Mouse (Mus musculus) hindbrain, embryonic 12.5 days (tissue): ENCODE measurements around the gene Gm13279. TPM values are rescaled to one million over a fixed set of nuclear protein-coding genes. Genes with fewer than 3 reads are reported as not detected.
"Not testable (repeated sequence)": the region's sequence is repeated elsewhere in the genome, so short reads cannot be mapped to it uniquely, and the experiment has no call there.

Source experiments
- ATAC-seq: fragments of 200-750 bp; cut with Nextera tagmentation; 2 replicates; pipeline ENCODE4 v1.8.0; 2017; ENCODE audit warnings: moderate TSS enrichment; ENCODE audit not compliant: low FRiP score
- H3K27ac ChIP-seq: fragments of 300-500 bp; sonication (generic); 2 replicates; pipeline ENCODE4 v1.5.1; 2016; ENCODE audit warnings: mild to moderate bottlenecking
- H3K27me3 ChIP-seq: fragments of 300-500 bp; sonication (generic); 2 replicates; pipeline ENCODE4 v1.6.1; 2016; ENCODE audit warnings: mild to moderate bottlenecking
- H3K36me3 ChIP-seq: fragments of 300-500 bp; sonication (generic); 2 replicates; pipeline ENCODE4 v1.6.1; 2016; ENCODE audit warnings: mild to moderate bottlenecking
- H3K4me1 ChIP-seq: fragments of 300-500 bp; sonication (generic); 2 replicates; pipeline ENCODE4 v1.6.1; 2016
- H3K4me2 ChIP-seq: fragments of 300-500 bp; sonication (generic); replicated peaks from 2 replicates; pipeline ENCODE4 v1.6.1; 2016; ENCODE audit warnings: mild to moderate bottlenecking
- H3K4me3 ChIP-seq: fragments of 300-500 bp; sonication (generic); 2 replicates; pipeline ENCODE4 v1.5.1; 2016; ENCODE audit warnings: mild to moderate bottlenecking
- H3K9ac ChIP-seq: fragments of 300-500 bp; sonication (generic); 2 replicates; pipeline ENCODE4 v1.6.1; 2016; ENCODE audit warnings: mild to moderate bottlenecking, moderate library complexity
- H3K9me3 ChIP-seq: fragments of 300-500 bp; sonication (generic); replicated peaks from 2 replicates; pipeline ENCODE4 v1.6.1; 2016; ENCODE audit warnings: mild to moderate bottlenecking
- WGBS: fragments of 180-500 bp; shearing (Covaris S2); methylation state at CpG from one replicate; pipeline ENCODE4 v1.1.7; 2016; 5-methylcytosine and 5-hydroxymethylcytosine counted together
- polyA plus RNA-seq: library from polyadenylated mRNA; unstranded; fragments of >200 nt; fragmentation: Nextera tagmentation; extraction: Ambion mirVana; gene quantifications from 2 replicates; pipeline ENCODE4 v1.2.1, GENCODE M21; 2016

The Gm13279 gene
- not detected in 2 replicates for polyA plus RNA-seq

DNA sequence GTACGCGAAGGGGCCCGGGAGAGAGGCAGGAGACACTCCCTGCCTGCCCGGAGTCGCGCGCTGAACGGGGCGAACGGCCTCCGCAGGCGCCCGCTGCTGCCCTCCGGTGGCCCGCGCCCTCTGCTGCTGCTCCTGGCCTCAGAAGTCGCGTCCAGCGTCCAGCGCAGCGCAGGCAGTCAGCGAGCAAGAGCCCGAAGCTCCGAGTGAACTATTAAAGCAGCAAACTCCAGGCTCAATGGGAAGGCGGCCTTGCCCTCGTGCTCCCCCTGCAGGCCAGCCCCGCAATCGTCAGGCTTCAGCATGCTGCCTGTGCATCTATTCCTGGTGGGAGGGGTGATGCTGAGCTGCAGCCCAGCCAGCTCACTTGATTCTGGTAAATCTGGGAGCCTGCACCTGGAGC lies at the start of gene Gm13279:
Gm13279 (plus strand) TSS at position 301 of the 400 bp plus-strand sequence.
- not testable (repeated sequence) for ATAC-seq, H3K4me1 ChIP-seq, H3K36me3 ChIP-seq

DNA sequence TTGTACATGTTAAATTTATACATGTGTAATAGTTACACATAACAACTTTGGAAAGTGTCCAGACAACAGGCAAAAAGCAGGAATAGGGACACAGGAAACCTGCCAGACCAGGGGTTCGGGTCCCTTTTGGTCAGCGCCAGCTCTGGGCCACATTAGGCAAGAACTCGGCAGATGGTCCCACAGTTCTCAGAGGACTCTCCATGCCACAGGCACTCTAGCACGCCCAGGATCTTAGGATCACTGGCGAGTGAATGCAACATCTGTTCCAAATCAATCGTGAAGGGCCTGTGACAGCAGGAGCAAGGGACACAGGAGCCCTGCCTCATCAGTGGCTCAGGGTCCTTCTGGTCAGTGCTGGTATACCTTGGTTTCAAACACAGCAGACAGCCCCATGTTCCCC lies 47.3 kb upstream of the Gm13279 start:
- no peaks in the 10 kb centered on the region for H3K9me3 ChIP-seq
- no peak overlapping the region for H3K27ac ChIP-seq
- H3K4me1 ChIP-seq: 0 out of 2 replicates have a peak, but pooled peaks cover 3% of the 10 kb centered on the region
- ATAC-seq: no peak
- H3K4me2 ChIP-seq: no peak overlapping the region
- no peak overlapping the region for H3K9ac ChIP-seq
- no peak overlapping the region for H3K4me3 ChIP-seq
- no peaks in the 10 kb centered on the region for H3K36me3 ChIP-seq
- WGBS: 63% methylated on average over 6 of the region's 6 CpGs
- no peaks in the 10 kb centered on the region for H3K27me3 ChIP-seq

More for the DNA sequence above, at the start of gene Gm13279:
- not testable (repeated sequence) for H3K9ac ChIP-seq, H3K27ac ChIP-seq, H3K27me3 ChIP-seq, H3K4me2 ChIP-seq, H3K4me3 ChIP-seq, H3K9me3 ChIP-seq
- WGBS: no CpG with 5 or more reads among the region's 28 CpGs

DNA sequence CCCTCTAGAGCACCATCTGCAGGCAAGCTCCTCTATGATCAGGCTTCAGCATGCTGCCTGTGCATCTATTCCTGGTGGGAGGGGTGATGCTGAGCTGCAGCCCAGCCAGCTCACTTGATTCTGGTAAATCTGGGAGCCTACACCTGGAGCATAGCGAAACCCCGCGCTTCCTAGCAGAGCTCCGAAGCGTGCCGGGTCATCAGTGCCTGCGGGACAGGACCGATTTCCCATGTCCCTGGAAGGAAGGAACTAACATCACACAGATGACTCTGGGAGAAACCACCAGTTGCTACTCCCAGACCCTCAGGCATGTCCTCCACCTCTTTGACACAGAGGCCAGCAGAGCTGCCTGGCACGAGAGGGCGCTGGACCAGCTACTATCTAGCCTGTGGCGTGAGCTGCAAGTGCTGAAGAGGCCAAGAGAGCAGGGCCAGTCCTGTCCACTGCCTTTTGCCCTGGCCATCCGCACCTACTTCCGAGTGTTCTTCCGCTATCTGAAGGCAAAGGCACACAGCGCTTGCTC lies 42.3 kb upstream of the Gm13279 start, which contains the start of gene Gm13271:
Gm13271 (plus strand) TSS at position 51 of the 523 bp plus-strand sequence.
- not testable (repeated sequence) for H3K9me3 ChIP-seq, ATAC-seq, H3K36me3 ChIP-seq, H3K4me3 ChIP-seq, H3K4me1 ChIP-seq, H3K9ac ChIP-seq, H3K4me2 ChIP-seq, H3K27ac ChIP-seq, H3K27me3 ChIP-seq
- WGBS: 77% methylated on average over 15 of the region's 15 CpGs

GRCm38 (mm10) chr4:88756581-88757513 lies 40.4 kb upstream of the Gm13279 start:
- WGBS: 12% methylated on average over 29 of the region's 31 CpGs
- ATAC-seq: not testable (repeated sequence)
- peak overlapping the region; percentile 80 for H3K27ac ChIP-seq

GRCm38 (mm10) chr4:88757628-88758031 lies 39.6 kb upstream of the Gm13279 start:
- peak overlapping the region; percentile 63; the same call in 1 of the 2 replicates for H3K9ac ChIP-seq

More at GRCm38 (mm10) chr4:88756581-88757513, 40.4 kb upstream of the Gm13279 start:
- Histone ChIP-seq H3K4me2 (peak overlapping the region; percentile 83), H3K4me3 (peak overlapping the region; percentile 42), H3K9ac (peak overlapping the region; percentile 63)
- H3K4me1 ChIP-seq, H3K36me3 ChIP-seq, H3K9me3 ChIP-seq, H3K27me3 ChIP-seq: not testable (repeated sequence)

DNA sequence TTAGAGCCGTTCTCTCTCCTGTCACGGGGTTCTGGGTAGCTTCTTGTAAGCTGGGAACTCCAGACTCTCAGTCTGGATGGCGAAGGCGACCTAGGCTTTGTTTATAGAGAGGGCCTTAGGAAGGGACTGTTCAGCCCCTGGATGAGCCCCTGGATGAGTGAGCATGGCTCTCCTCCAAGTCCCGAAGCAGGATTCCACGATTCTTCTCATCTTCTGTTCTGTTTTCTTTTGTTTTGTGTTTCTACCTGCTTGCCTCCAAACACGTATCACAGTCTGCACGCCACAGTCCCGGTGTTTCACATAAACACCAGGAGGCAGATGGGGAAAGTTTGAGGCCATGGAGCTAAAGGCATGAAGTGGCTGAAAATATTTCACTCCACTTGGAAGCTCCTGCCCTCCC lies 38.4 kb upstream of the Gm13279 start:
- H3K9ac ChIP-seq, H3K27me3 ChIP-seq, H3K4me3 ChIP-seq, H3K36me3 ChIP-seq, H3K27ac ChIP-seq, H3K4me1 ChIP-seq, ATAC-seq, H3K9me3 ChIP-seq, H3K4me2 ChIP-seq: not testable (repeated sequence)
- WGBS: 89% methylated on average over 9 of the region's 9 CpGs

More at GRCm38 (mm10) chr4:88757628-88758031, 39.6 kb upstream of the Gm13279 start:
- H3K27me3 ChIP-seq, H3K36me3 ChIP-seq, H3K4me1 ChIP-seq, H3K9me3 ChIP-seq: not testable (repeated sequence)
- Histone ChIP-seq H3K4me2 (peak overlapping the region; percentile 83), H3K4me3 (peak overlapping the region; percentile 42), H3K27ac (peak overlapping the region; percentile 80)
- peak; percentile 100 for ATAC-seq
- 0% methylated on average over 21 of the region's 21 CpGs for WGBS

DNA sequence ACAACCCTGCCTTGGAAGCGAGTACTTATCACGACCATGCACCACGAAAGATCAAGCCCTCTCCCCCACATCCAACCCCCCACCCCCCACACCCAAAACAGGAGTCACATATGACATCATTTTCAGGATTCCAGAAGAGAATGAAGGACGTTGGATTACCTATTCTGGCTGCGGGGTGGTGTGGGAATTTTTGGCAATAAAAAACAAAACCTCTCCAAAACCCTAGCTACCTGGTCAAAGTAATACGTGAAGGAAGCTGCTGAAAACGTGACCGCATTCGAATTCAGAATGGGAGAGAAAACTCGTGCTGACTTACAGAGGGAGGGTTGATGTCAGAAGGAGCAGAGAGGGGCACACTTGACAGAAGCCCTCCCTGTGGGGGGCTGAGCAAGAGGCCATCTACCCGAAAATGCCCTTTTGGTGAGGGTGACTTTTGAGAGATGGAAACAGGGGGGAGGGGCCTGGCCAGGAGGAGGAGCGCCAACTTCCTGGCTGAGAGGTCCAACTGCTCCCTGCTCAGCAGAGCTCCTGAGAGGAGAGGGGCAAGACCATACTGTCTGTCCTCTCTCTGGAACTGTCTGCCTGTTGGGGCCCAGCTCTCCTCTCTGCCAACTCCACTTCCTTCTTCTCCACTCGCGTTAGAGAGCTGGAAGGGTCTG lies 37.5 kb upstream of the Gm13279 start, which contains the start of gene Gm13283:
Gm13283 (plus strand) TSS at position 510 of the 659 bp plus-strand sequence.
- H3K27ac ChIP-seq, H3K9me3 ChIP-seq, H3K27me3 ChIP-seq, ATAC-seq, H3K36me3 ChIP-seq, H3K4me1 ChIP-seq, H3K9ac ChIP-seq: not testable (repeated sequence)
- WGBS: 22% methylated on average over 11 of the region's 14 CpGs
- H3K4me3 ChIP-seq: peak within 1 kb of the TSS; percentile 32
- peak within 1 kb of the TSS; percentile 52 for H3K4me2 ChIP-seq

DNA sequence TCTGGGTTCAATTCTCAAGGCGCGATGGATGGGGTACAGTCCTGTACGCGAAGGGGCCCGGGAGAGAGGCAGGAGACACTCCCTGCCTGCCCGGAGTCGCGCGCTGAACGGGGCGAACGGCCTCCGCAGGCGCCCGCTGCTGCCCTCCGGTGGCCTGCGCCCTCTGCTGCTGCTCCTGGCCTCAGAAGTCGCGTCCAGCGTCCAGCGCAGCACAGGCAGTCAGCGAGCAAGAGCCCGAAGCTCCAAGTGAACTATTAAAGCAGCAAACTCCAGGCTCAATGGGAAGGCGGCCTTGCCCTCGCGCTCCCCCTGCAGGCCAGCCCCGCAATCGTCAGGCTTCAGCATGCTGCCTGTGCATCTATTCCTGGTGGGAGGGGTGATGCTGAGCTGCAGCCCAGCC lies 36.8 kb upstream of the Gm13279 start:
- not testable (repeated sequence) for H3K36me3 ChIP-seq, ATAC-seq, H3K27me3 ChIP-seq, H3K27ac ChIP-seq, H3K9ac ChIP-seq, H3K9me3 ChIP-seq, H3K4me1 ChIP-seq
- under 1% methylated on average over 23 of the region's 28 CpGs for WGBS
- Histone ChIP-seq H3K4me2 (peak overlapping the region; percentile 52), H3K4me3 (peak overlapping the region; percentile 32)

DNA sequence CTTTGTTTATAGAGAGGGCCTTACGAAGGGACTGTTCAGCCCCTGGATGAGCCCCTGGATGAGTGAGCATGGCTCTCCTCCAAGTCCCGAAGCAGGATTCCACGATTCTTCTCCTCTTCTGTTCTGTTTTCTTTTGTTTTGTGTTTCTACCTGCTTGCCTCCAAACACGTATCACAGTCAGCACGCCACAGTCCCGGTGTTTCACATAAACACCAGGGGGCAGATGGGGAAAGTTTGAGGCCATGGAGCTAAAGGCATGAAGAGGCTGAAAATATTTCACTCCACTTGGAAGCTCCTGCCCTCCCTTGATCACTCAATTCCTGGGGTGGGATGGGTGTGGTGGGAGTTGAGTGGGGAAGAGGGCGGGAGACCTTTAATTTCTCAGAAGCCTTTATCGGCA lies 35.4 kb upstream of the Gm13279 start:
- H3K9me3 ChIP-seq, H3K4me2 ChIP-seq, H3K4me3 ChIP-seq, H3K36me3 ChIP-seq, H3K9ac ChIP-seq, H3K4me1 ChIP-seq, H3K27ac ChIP-seq, H3K27me3 ChIP-seq, ATAC-seq: not testable (repeated sequence)
- 63% methylated on average over 6 of the region's 8 CpGs for WGBS

GRCm38 (mm10) chr4:88762341-88762740 lies 34.9 kb upstream of the Gm13279 start:
- H3K4me2 ChIP-seq, ATAC-seq, H3K27ac ChIP-seq, H3K4me1 ChIP-seq, H3K9me3 ChIP-seq, H3K9ac ChIP-seq, H3K36me3 ChIP-seq, H3K4me3 ChIP-seq, H3K27me3 ChIP-seq: not testable (repeated sequence)
- 54% methylated on average over 9 of the region's 9 CpGs for WGBS

GRCm38 (mm10) chr4:88763384-88764018 lies 33.7 kb upstream of the Gm13279 start:
- H3K9me3 ChIP-seq, H3K4me1 ChIP-seq, H3K9ac ChIP-seq, H3K27ac ChIP-seq, ATAC-seq, H3K36me3 ChIP-seq, H3K27me3 ChIP-seq: not testable (repeated sequence)
- Histone ChIP-seq H3K4me3 (peak overlapping the region; percentile 30), H3K4me2 (peak overlapping the region; percentile 56)
- 3% methylated on average over 32 of the region's 42 CpGs for WGBS

- ATAC-seq, H3K9ac ChIP-seq: not testable (repeated sequence)
- whole genome bisulfite sequencing: no CpG with 5 or more reads among the region's 32 CpGs
Observed at GRCm38 (mm10) chr4:88773534-88773933, 23.7 kb upstream of the Gm13279 start, which contains the start of gene Gm13290. Gene Gm13290 (plus strand): TSS chr4:88773834.

More at GRCm38 (mm10) chr4:88773534-88773933, 23.7 kb upstream of the Gm13279 start, which contains the start of gene Gm13290:
- H3K4me3 ChIP-seq, H3K4me1 ChIP-seq, H3K36me3 ChIP-seq, H3K27me3 ChIP-seq, H3K9me3 ChIP-seq, H3K27ac ChIP-seq, H3K4me2 ChIP-seq: not testable (repeated sequence)
